Mouse (Mus musculus) naive thymus-derived CD4-positive, alpha-beta T cell, adult 2 months (primary cell): ENCODE data around the gene Col11a2.
"Not testable (repeated sequence)": the region's sequence is repeated elsewhere in the genome, so short reads cannot be mapped to it uniquely, and the experiment has no call there.

Experiments
- DNase-seq: peaks from one replicate; pipeline ENCODE4 v3.0.0-alpha.2; 2011; ENCODE audit warnings: low read depth

Col11a2 gene

DNA sequence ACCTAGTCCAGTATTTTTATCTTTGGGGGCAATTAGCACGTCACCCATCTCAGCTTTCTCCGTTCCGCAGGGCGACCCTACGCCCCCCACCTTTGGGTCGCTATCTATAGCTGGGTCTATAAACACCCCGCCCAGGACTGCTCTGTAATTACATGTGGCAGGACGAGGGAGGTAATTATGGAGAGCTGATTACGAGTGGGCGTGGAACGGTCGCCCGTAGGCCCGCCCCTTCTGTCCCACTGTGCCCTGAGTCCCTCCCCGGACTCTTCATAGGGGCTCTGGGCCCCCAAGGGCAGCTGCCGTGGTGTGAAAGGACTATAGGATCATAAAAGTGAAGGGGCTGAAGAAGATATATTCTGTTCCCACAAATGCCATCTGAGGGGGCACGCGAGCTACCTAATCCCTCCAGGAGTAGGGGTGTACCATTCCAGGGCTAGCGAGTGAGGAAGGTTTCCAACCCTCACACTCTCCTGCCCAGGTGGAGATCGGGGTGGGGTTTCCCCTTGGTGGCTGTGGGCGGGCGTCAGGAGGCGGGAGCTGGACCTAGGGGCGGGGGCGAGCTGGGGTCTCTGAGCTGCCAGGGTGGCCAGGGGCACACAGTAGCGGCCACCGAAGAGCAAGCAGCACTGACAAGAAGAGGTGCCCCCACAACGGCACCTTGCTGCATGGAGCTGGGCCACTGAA, at the start of gene Col11a2:
Gene Col11a2 (plus strand): TSS at position 560 of the 684 bp plus-strand sequence.
- DNase-seq: no peak

DNA sequence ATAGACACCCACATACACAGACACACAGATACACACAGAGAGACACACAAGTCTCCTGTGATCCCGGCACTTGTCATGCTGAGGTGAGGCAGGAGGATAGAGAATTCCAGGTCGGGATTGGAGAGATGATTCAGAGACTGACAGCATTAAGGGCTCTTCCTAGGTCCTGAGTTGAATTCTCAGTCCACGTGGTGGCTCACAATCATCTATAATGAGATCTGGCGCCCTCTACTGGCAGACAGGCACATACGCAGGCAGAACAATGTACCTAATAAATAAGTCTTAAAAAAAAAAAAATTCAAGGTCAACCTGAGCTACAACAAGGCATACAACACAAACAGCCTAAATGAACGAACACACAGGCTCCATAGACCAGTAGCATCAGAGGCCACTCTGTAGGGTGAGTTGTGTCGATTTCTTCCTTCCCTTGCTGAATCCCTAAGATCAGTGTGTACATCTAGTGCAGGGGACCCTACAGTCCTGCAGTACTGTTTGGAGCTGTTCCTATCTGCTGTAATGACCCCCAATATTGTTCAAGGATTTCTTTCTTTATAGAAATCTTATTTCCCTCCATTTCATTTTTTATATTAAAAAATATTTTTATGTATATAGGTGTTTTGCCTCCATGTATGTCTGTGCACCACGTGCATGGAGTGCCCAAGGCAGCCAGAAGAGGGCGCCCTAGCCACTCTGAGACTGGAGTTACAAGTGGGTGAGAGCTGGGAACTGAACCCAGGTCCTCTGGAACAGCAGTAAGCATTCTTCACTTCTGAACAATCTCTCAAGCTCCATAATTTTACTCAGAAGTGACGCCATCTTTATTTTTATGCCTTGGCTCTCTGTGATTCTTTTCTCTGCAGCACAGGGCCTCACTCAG, 47.2 kb upstream of the Col11a2 start:
- DNase-seq: peak; percentile 92

DNA sequence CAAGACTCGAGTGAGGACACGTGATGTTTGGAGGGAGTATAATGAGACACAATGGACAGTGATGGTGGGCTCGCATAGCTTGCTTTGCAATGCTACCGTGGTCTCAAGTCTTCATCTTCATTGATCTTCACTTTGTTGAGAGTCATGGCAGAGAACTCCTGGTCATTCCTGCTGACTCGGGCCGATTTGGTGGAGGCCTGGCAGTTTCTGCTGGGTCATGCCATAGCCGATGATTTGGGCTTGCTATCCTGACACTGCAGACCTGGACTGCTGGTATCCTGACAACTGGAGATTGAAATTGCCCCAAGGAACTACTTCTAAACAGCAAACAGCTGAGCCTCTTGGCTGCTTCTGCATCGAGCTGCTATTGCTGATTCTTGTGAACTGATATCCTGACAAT, 44.3 kb upstream of the Col11a2 start:
- DNase-seq: peak; percentile 49

DNA sequence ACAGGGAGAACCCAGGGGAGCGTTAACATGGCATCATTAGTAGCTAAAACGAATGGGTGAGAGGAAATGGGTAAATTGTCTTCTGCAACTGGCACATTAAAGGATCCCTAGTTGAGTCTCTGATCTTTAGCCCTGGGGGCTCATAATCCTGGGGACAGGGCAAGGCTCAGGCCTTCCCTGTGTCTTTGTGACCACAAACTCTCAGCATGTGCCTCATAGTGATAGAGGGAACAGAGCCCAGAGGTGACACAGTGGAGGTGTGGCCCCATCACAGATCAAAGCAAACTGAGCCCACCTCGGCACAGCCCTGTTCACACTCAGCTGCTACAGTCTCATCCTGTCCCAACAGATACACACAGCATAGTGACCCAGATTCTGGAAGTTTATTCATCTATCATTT, 43.6 kb upstream of the Col11a2 start:
- no peak for DNase-seq

DNA sequence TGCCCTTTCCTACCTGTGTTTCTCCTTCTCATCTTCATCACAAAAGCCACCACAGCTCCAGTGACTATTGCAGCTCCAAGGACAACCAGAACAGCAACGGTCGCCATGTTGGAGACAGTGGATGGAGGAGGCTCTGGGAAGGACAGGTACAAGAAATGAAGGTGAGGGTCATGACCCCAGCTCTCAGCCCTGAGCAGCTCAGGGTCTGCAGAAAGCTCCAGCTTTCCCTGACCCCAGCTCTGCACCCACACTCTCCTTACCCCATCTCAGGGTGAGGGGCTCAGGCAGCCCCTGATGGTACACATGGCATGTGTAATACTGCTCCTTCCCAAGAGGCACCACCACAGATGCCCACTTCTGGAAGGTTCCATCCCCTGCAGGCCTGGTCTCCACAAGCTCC, 42.2 kb upstream of the Col11a2 start:
- DNase-seq: not testable (repeated sequence)

DNA sequence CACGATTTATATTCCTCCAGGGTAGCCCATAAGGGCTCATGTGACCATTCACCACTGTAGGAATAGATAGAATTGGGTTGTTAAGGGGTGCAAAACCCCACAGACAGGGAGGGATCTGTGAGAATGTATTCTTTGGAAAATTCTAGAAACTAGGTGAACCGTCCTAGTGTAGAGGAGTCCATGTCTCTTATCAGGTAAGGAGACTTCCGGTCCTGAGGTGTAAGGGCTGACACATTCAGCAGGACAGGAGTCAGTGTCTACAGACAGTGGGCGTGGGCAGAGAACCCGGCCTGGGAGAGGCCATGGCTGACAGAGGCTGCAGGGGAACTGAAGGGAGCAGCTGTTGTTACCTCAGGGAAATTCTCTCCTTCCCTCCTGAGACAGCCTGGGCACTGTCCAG, 40.5 kb upstream of the Col11a2 start:
- DNase-seq: peak; percentile 76

DNA sequence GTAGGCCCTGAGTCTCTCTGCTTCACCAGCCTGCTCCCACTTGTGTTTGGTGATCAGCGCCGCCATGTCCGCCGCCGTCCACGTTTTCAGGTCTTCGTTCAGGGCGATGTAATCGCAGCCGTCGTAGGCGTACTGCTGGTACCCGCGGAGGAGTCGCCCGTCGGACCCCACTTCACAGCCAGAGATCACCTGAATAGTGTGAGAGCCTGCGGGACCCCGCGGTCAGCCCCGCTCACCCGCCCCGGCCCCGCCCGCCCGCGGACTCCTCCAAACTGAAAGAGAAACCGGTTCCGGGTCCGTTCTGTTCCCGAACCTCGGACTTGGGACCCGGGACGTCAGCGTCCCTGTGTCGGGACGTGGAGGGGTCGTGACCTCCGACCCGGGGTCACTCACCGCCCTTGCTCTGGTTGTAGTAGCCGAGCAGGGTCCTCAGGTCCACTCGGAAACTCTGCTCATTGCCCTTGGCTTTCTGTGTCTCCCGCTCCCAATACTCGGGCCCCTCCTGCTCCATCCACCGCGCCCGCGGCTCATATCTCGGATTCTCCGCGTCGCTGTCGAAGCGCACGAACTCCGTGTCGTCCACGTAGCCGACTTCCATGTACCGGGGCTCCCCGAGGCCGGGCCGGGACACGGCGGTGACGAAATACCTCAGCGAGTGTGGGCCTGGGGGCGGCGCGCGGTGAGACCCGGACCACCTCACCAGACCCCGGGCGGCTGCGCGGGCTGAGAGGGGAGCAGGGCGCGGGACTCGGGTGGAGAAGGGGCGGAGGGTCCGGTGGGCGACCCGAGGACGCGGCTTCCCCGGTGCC, 39.7 kb upstream of the Col11a2 start:
- DNase-seq: peak; percentile 72

DNA sequence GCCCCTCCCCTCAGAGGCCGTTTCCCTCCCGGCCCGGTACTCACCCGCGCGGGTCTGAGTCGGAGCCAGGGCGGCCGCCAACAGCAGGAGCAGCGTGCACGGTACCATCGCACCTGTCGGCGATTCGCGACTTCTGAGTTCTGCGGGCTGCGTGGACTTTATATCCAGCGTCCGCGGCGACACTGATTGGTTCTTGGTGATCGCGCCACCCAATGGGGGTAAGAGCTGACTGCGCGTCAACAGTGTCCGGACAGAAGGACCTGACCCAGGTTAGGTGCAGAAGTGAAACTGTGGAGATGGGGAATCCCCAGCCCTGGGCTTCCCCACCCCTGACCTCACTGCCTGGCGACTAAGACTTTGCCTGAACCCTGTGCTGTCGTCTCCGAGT, 39.1 kb upstream of the Col11a2 start, which contains the start of gene H2-K1:
Gene H2-K1 (minus strand): TSS at position 198 of the 388 bp plus-strand sequence.
- peak; percentile 99 for DNase-seq

DNA sequence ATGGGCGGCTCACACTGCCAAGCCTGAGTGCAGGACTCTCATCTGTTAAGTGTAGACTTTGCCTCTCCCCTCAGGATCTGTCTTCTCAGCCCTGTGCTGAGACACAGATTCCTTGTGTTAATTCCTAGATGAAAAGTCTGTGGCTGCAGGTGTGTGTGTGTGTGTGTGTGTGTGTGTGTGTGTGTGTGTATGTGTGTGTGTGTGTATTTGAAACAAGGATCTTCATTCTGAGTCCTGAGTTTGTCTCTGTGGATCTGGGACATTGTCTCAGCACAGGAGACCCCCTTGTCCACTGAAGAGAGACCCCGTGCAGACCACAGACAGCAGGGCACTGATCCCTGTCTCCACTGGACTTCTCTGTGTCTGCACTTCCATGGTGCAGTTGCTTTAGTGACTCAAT, 38.4 kb upstream of the Col11a2 start:
- peak; percentile 52 for DNase-seq

DNA sequence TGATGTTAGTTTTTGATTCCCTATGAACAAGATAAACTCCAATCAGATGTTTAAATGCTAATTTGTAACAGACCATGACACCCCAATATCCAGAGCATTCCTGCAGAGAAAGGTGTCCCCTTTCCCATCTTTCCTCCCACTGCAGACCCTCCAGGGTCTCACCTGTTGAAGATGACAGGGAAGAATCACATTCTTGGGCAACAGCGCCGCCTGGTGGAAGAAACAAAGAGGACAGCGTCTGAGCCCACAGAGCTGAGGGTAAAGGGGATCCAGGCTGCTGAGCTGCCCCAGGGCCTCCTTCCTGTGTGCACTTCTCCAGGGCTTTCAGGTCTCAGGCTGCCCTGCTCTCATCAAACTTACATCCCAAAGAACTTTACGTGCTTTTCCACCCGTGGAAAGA, 35.8 kb upstream of the Col11a2 start:
- peak; percentile 82 for DNase-seq

DNA sequence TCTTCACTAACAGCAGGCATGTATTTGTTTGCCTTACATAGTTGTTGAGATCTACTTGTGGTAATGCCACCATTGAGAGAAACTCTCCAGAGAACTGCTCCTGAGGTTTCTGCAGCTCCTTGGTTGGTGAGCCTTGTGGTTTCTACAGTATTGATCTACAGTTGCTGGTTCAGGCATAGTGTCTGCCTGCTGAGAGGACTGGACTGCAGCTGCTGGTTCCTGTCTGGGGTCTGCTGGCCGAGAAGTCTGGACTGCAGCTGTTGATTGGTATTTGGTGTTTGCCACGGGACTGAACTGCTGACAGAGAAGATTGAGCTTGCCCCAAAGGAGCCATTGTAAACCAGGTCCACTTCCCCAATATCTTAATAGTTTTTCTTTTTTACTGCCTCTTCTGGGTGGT, 32.7 kb upstream of the Col11a2 start:
- no peak for DNase-seq

DNA sequence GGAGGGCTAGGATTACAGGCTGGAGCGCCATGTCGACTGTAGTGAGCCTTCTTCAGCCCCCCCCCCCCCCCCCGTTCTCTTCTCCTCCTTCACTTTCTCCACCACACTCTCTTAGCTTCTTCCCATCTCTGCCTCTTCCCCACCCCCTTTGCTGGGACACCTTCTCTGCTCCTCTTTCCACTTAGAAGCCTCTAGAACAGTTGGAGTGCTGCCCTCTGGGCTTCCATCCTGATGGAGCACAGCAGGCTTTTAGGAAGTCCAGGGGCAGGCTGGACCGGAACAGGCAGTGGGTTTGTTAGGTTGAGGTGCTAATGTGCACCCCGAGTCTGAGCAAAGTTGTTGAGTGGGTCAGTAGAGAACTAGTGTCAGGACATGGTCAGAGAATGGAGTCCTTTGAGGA, 29.1 kb upstream of the Col11a2 start:
- DNase-seq: no peak

DNA sequence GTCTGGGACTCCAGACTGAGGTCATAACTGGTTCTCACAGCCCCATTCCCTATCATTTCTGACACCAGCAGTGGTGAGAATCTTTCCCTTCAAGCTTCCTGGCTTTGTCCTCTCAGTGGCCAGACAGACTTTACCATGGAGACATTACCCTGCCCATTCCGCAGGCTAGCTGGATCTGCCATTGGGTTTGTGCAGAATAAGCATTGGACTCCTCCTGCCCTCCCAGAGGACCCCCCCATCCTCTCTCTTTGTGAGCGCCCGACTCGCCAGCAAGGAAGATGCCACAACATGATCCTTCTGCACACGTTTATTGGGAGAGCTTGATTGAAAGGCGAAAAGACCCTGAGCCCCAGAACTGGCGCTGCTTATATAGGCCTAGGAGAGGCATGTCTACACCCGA, 25.8 kb upstream of the Col11a2 start:
- DNase-seq: no peak

DNA sequence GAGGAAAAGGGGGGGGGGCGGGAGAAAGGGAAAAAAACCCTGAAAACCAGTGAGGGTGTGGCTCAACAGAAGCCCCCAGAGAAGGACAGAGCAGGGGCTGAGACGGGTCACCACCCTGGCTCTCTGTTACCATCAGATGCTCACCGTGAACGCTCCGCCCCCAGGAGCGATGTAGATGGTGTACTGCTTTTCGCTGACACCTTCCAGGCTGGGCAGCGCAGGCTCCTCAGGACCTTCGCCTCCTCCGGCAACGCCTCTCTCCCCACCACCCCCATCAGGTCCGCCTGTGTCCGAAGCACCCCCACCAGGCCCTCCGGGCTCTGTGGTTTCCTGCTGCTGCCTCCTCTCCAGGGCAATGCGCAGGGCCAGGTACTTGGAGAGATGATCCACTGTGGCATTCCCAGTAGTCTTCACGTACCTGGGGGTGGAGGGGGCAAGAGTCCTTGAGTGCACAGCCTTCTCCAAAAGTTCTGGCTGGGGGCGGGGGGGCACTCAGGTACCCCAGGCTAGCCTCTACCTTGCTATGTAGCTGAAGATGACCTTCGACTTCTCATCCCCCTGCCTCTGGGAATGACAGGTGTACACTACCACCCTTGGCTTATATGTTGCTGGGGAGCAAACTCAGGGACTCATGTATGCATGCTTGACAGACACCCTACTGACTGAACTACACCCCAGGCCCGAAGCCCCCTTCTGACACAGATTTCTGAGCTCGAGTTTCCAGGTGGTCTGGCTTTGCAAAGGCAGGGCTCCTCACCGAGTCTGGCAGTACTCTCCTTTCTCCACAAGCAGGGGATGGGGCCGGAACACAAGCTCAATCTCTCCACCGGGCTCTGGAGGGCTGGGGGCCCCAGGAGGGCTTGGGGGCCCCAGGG, 17.5 kb upstream of the Col11a2 start:
- DNase-seq: no peak

DNA sequence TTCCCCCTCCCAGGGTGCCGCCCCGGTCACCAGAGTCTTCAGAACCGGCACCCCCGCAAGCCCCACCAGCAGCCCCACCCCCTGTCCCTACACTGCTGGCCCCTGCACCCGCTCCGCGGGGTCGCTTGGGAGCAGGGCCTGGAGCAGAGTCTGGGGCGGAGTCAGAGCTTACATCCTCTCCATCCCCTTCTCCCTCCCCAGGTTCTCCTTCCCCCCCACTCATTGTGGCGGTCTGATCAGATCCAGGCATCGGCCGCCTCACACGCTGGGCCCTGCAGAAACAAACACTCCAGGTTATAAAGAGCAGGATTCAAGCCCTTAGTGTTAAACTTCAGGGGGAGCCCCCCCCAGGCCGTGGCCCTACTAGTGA, 16.8 kb upstream of the Col11a2 start:
- no peak for DNase-seq

DNA sequence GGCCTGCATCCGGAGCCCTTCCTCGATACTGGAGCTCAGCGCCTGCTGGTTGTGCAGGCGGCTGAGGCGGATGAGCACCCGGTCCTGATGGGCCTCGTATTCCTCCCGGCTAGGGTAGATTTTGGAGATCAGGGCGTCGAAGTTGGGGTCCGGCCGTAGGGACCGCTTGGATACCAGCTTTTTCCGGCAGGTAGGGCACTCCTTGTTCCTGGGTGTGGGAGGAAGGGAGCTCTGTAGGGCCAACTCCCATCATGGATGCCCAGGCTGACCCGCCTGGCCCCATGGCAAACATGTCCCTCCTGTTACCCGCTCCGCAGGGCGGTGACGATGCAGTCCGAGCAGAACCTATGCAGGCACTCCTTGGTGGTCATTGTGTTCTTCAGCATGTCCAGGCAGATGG, 16.2 kb upstream of the Col11a2 start:
- no peak for DNase-seq

DNA sequence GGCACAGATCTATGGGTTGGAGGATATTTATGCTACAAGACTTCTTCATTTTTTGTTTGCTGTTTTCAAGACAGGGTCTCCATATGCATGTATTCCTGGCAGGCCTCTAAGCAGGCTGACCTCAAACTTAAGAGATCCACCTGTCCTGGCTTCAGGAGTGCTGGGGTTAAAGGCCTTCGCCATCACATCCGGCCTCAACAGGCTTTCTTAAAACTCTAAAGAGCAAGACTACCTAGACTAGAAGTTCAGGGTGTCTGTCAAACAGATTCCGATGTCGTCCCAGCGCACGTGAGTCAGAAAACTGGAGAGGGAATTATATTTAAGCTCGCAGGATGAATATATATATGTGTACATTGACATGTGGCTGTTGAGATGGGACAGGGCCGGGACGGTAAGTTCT, 15.6 kb upstream of the Col11a2 start:
- no peak for DNase-seq

DNA sequence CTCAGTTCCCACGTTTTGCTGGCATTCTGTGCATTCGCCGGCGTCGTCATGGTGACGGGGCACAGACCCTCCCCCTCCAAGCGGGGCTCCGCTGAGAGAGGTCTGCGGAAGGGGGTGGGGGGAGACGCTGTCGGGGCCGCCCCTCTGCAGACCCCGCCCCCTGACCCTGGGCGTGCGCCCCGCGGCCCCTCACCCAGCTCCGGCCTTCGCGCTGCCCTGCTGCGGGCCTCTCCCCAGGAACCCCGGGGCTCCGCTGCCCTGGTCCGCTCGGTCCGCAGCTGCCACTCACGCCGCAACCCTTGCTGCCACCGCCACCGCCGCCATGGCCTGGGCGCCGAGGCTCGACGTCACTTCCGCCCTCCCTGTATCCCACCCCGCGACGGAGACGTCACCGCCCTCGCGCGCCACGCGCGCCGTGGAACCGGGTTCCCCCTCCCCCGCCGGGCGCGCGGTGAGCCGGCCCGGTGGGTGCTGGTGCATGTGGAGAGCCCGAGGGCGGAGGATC, 14.9 kb upstream of the Col11a2 start, which contains the start of gene Ring1:
Gene Ring1 (minus strand): TSS at position 364 of the 505 bp plus-strand sequence.
- DNase-seq: peak; percentile 93

DNA sequence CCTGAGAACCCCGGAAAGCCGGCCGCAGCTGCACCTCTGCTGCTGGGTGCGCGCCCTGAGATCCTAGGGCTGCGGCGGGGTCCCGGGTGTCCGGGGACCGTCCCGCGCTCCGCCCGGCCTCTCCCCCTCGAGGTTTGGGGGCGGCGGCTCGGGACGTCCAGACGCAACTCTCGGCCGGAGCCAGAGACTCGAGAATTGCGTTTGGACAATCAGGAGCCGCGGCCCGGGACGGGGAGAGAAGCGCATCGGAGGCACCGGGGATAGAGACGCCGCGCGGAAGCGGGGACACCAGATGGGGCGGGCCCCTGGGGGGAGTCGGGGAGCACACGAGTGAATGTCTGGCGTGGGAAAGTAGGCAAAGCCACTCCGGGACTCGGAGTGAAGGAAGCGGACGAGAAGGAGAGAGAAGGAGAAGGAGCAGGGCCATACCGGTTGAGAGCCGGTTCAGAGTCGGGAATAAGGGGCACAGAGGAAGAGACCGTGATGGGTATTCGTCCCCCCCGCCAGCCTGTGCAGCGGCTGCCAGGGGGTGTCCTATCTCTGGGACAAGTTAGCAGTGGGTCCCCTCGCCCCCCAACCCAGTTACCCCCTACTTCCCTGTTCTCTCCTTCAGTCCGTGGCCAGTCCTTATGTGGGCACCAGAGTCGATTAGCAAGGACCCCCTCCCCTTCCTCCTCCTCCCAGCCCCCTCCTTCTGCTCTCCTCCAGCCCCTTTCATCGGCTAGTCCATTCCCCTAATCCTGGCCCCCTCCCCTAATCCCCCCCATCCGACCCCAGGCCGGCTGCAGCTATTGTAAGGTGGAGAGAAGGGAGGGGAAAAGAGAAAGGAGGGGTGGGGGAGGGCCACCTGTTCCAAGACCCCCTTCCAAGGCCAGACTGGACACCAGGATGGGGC, 14.1 kb upstream of the Col11a2 start:
- DNase-seq: no peak

DNA sequence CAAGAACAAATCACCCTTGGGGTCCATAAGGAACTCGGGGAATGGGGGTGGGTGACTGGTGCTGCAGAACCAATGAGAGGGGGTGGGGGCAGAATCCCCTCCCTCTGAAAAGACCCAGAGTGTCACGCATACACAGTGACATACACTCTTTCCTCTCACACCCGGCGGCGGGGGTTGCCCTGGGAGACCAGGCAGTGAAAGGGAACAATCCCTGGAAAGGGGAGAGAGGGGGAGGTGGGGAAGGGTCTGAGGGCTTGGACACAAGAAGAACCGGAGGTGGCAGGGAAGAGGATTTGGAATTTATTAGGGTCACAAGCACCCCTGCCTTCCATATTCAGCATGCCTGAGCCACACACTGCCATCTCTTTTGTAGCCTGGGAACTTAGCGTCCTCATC, 13.5 kb upstream of the Col11a2 start:
- DNase-seq: no peak
